ENCODE assay signal across 12 mouse cellular contexts in genomic region chr2:155574700-155575099, GRCm38 (mm10). TPM values are rescaled to one million over a fixed set of nuclear protein-coding genes. Genes with fewer than 3 reads are reported as not detected.
DNase-seq lines count a peak whose midpoint lies in the region; ATAC-seq and TF ChIP-seq lines count a peak whose summit lies in the region.
"Had no signal": no experiment of that assay in that cellular context is flagged by ENCODE, and none has a peak within 500 bp of the region (broad histone marks: within the 10 kb centered on the region; RNA-seq: fewer than 3 reads in every experiment).

No protein-coding gene starts in this region.

- H3K27me3 ChIP-seq in kidney, adult 2 months (replicated peaks; ENCODE audit: control insufficient read depth, insufficient read depth, low read length), result no peaks in the 10 kb centered on the region
- no peaks in the 10 kb centered on the region for H3K27me3 ChIP-seq in kidney, embryonic 16.5 days (ENCODE audit: insufficient read depth, low read length)
- H3K27me3 ChIP-seq: Patski had no signal

- H3K4me2 ChIP-seq in kidney, embryonic 16.5 days (replicated peaks; ENCODE audit: low read depth, low read length), result no peak overlapping the region

- peak; percentile 96 for DNase-seq in kidney, adult 2 months
- peak; percentile 44 for DNase-seq in cerebellum, adult 8-10 months
- DNase-seq in gastrocnemius, adult 2 months, result peak; percentile 70
- peak; percentile 49 to 65 for DNase-seq in layer of hippocampus, postnatal 10 days (ENCODE audit: low spot score in 2 of 2)
- DNase-seq in urinary bladder, postnatal 14 days (ENCODE audit: low spot score), result no peak
- DNase-seq in B cell, adult 2 months, result no peak

- WGBS in kidney, adult 2 months, result 46% methylated on average over 4 of the region's 4 CpGs
- WGBS in kidney, embryonic 16.5 days, result 87% methylated on average over 4 of the region's 4 CpGs

- H3K9ac ChIP-seq in kidney, embryonic 16.5 days (replicated peaks; ENCODE audit: low read length), result no peak overlapping the region

- H3K4me3 ChIP-seq in kidney, adult 2 months (ENCODE audit: insufficient read depth, low read depth, low read length), result no peak overlapping the region
- H3K4me3 ChIP-seq in kidney, embryonic 16.5 days (ENCODE audit: low read length), result no peak overlapping the region
- H3K4me3 ChIP-seq in gastrocnemius, adult 2 months, result no peak overlapping the region
- H3K4me3 ChIP-seq: left cerebral cortex, adult 2 months had no signal

- intact Hi-C loops in gastrocnemius, adult 2 months (cut with DNase I), result no loop called here

- peaks cover 14% of the 10 kb centered on the region for H3K36me3 ChIP-seq in kidney, adult 2 months (ENCODE audit: control insufficient read depth, insufficient read depth, low read length)
- H3K36me3 ChIP-seq in kidney, embryonic 16.5 days (ENCODE audit: insufficient read depth, low read length), result 0 out of 2 replicates have a peak, but pooled peaks cover 3% of the 10 kb centered on the region

- peak overlapping the region; percentile 87 for H3K27ac ChIP-seq in kidney, adult 2 months (ENCODE audit: insufficient read depth, low read depth, low read length)
- H3K27ac ChIP-seq in kidney, embryonic 16.5 days (ENCODE audit: low read length), result no peak overlapping the region
- H3K27ac ChIP-seq in gastrocnemius, adult 2 months, result peak overlapping the region; percentile 56
- H3K27ac ChIP-seq: left cerebral cortex, adult 2 months had no signal

- no peaks in the 10 kb centered on the region for H3K9me3 ChIP-seq in kidney, embryonic 16.5 days (ENCODE audit: low read length)

- ATAC-seq in kidney, embryonic 16.5 days (ENCODE audit: low FRiP score, low TSS enrichment), result no peak
- no peak for ATAC-seq in granulocyte monocyte progenitor cell, adult 5-6 weeks (replicated peaks; ENCODE audit: poor library complexity, severe bottlenecking)
- ATAC-seq: Patski had no signal

- H3K4me1 ChIP-seq in kidney, adult 2 months (ENCODE audit: control insufficient read depth, insufficient read depth, low read length), result peaks cover 10% of the 10 kb centered on the region; the same call in 1 of the 2 replicates
- 0 out of 2 replicates have a peak, but pooled peaks cover 4% of the 10 kb centered on the region for H3K4me1 ChIP-seq in kidney, embryonic 16.5 days (ENCODE audit: insufficient read depth, low read length)

- TF ChIP-seq POLR2A in kidney, adult 2 months (IDR thresholded peaks at IDR 0.05; ENCODE audit: low read depth, low read length), result no peak

- no peak; the same call in 1 of the 2 replicates for TF ChIP-seq CTCF in kidney, adult 2 months (conservative IDR thresholded peaks at IDR 0.05; ENCODE audit: insufficient read depth, insufficient read length, low read depth, low read length)
- no peak; the same call in 1 of the 2 replicates for TF ChIP-seq CTCF in gastrocnemius, adult 2 months (IDR thresholded peaks at IDR 0.05)

RNA-seq across cellular contexts. Expression of gene Gss, which starts 17.9 kb away (rescaled TPM):
- polyA plus RNA-seq in kidney, adult 2 months (2012; rRNA removed), result 248 and 308 TPM in 2 replicates
- polyA plus RNA-seq in kidney, embryonic 16.5 days (2015; fragmentation: Nextera tagmentation; extraction: Ambion mirVana), result 65.2 and 71.3 TPM in 2 replicates
- 1 to 10 TPM; 5.7 to 6.4 TPM for total RNA-seq in gastrocnemius, adult 2 months (2021)
- 10 to 100 TPM; 11.6 to 15.2 TPM for total RNA-seq in layer of hippocampus, postnatal 10 days (2021)
- total RNA-seq in granulocyte monocyte progenitor cell, adult 5-6 weeks (2014; fragmentation: Nextera tagmentation), result 17.0 and 18.2 TPM in 2 replicates
- total RNA-seq in granulocyte monocyte progenitor cell, adult 5-6 weeks (2017), result 16.7 and 21.6 TPM in 2 replicates

RNA-seq across cellular contexts. Expression of gene Myh7b, which starts 36.3 kb away (rescaled TPM):
- 0.05 TPM in 1 of 2 replicates, not detected in the other for polyA plus RNA-seq in kidney, adult 2 months (2012; rRNA removed)
- 0.56 and 1.7 TPM in 2 replicates for polyA plus RNA-seq in kidney, embryonic 16.5 days (2015; fragmentation: Nextera tagmentation; extraction: Ambion mirVana)
- total RNA-seq in gastrocnemius, adult 2 months (2021), result 1 to 10 TPM; 5.1 to 9.8 TPM
- total RNA-seq in layer of hippocampus, postnatal 10 days (2021), result 1 to 10 TPM; 2.6 to 4.2 TPM
- 0.37 TPM in 1 of 2 replicates, not detected in the other for total RNA-seq in granulocyte monocyte progenitor cell, adult 5-6 weeks (2014; fragmentation: Nextera tagmentation)
- total RNA-seq in granulocyte monocyte progenitor cell, adult 5-6 weeks (2017), result not detected in 2 replicates
- total RNA-seq: megakaryocyte progenitor cell, adult 5-6 weeks had no signal
- polyA plus RNA-seq: urinary bladder, adult 2 months had no signal

RNA-seq across cellular contexts. Expression of gene Ggt7, which starts 56.7 kb away (rescaled TPM):
- polyA plus RNA-seq in kidney, adult 2 months (2012; rRNA removed), result 2.4 and 4.8 TPM in 2 replicates
- 3.7 and 3.9 TPM in 2 replicates for polyA plus RNA-seq in kidney, embryonic 16.5 days (2015; fragmentation: Nextera tagmentation; extraction: Ambion mirVana)
- total RNA-seq in gastrocnemius, adult 2 months (2021), result under 1 TPM; 0.53 to 0.71 TPM
- 100 to 1,000 TPM in 1 of 2 experiments, 10 to 100 TPM in 1; 95.2 to 101 TPM for total RNA-seq in layer of hippocampus, postnatal 10 days (2021)
- total RNA-seq in granulocyte monocyte progenitor cell, adult 5-6 weeks (2014; fragmentation: Nextera tagmentation), result not detected in 2 replicates
- not detected in 2 replicates for total RNA-seq in granulocyte monocyte progenitor cell, adult 5-6 weeks (2017)
- total RNA-seq: megakaryocyte progenitor cell, adult 5-6 weeks had no signal

RNA-seq across cellular contexts. Expression of gene Acss2, which starts 57.0 kb away (rescaled TPM):
- 149 and 173 TPM in 2 replicates for polyA plus RNA-seq in kidney, adult 2 months (2012; rRNA removed)
- 14.7 and 16.0 TPM in 2 replicates for polyA plus RNA-seq in kidney, embryonic 16.5 days (2015; fragmentation: Nextera tagmentation; extraction: Ambion mirVana)
- 10 to 100 TPM; 29.7 to 53.7 TPM for total RNA-seq in gastrocnemius, adult 2 months (2021)
- total RNA-seq in layer of hippocampus, postnatal 10 days (2021), result 10 to 100 TPM; 48.9 to 56.2 TPM
- total RNA-seq in granulocyte monocyte progenitor cell, adult 5-6 weeks (2014; fragmentation: Nextera tagmentation), result 4.1 and 5.6 TPM in 2 replicates
- 3.6 and 4.4 TPM in 2 replicates for total RNA-seq in granulocyte monocyte progenitor cell, adult 5-6 weeks (2017)

Comparison
In these comparisons a context has a peak if more than half of its experiments do, and no peak if none do; other contexts are left out.
1. DNase-seq: peak in kidney, adult 2 months (single experiment), cerebellum, adult 8-10 months (single experiment), gastrocnemius, adult 2 months (single experiment) and layer of hippocampus, postnatal 10 days (2 of 2); none in urinary bladder, postnatal 14 days (single experiment) and B cell, adult 2 months (0 of 2).
2. RNA of gene Ggt7, which starts 56.7 kb away (total RNA-seq): 95.2 to 101 TPM in layer of hippocampus, postnatal 10 days; 0.53 to 0.71 TPM in gastrocnemius, adult 2 months and not detected in granulocyte monocyte progenitor cell, adult 5-6 weeks; every median in the first group is over 10 times any median in the second.